Mouse (Mus musculus): ENCODE results near the gene Enox1.

DNA sequence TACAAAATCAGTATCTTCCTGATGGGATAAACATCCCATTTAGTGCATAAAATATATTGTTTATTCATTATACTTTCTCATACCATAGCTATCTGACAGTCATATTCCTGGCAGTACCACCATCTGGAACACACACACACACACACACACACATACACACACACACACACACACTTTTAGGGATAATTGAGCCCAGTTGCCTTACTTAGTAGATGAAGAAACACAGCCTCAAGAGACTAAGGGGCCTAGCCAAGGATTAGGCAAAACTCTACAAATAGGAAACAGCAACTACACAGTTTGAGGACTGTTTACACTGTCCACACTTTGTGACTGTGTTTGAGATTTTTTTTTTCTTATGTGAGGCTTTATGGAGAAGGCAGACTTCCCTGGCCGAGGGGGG, 100.9 kb downstream of the Enox1 start:
- TF ChIP-seq POLR2A (IDR thresholded peaks at IDR 0.05; ENCODE audit: borderline replicate concordance, extremely low read depth, low read depth, low read length) = no peak
- TF ChIP-seq CTCF (IDR thresholded peaks at IDR 0.05; ENCODE audit: insufficient read depth, low read length) = no peak
